Mouse (Mus musculus) hindbrain, embryonic 14.5 days (tissue): ENCODE measurements around the gene Pbx3. TPM values are rescaled to one million over a fixed set of nuclear protein-coding genes. Genes with fewer than 3 reads are reported as not detected.
A peak's percentile ranks its signal among the peaks of the same experiment; 100 is the strongest.

Experiments used
- ATAC-seq: fragments of 200-750 bp; cut with Nextera tagmentation; 2 replicates; pipeline ENCODE4 v1.8.0; 2017; ENCODE audit warnings: moderate number of reproducible peaks, mild to moderate bottlenecking, moderate TSS enrichment, moderate library complexity; ENCODE audit not compliant: low FRiP score
- DNase-seq: peaks from one replicate; pipeline ENCODE4 v3.0.0-alpha.2; 2015; ENCODE audit warnings: low spot score
- H3K27ac ChIP-seq: fragments of 300-500 bp; sonication (generic); 2 replicates; pipeline ENCODE4 v1.5.1; 2014; ENCODE audit warnings: mild to moderate bottlenecking, moderate library complexity
- H3K27me3 ChIP-seq: fragments of 300-500 bp; sonication (generic); 2 replicates; pipeline ENCODE4 v1.6.1; 2014; ENCODE audit warnings: mild to moderate bottlenecking, low read length, mixed read lengths; ENCODE audit not compliant: control insufficient read depth, insufficient read depth
- H3K36me3 ChIP-seq: fragments of 300-500 bp; sonication (generic); replicated peaks from 2 replicates; pipeline ENCODE4 v1.6.1; 2014; ENCODE audit not compliant: control insufficient read depth, insufficient read depth
- H3K4me1 ChIP-seq: fragments of 300-500 bp; sonication (generic); replicated peaks from 2 replicates; pipeline ENCODE4 v1.6.1; 2014; ENCODE audit warnings: antibody characterized with exemption, low read length, mixed read lengths; ENCODE audit not compliant: control insufficient read depth, insufficient read depth
- H3K4me2 ChIP-seq: fragments of 300-500 bp; sonication (generic); replicated peaks from 2 replicates; pipeline ENCODE4 v1.6.1; 2014; ENCODE audit warnings: mild to moderate bottlenecking, moderate library complexity
- H3K4me3 ChIP-seq: fragments of 300-500 bp; sonication (generic); replicated peaks from 2 replicates; pipeline ENCODE4 v1.5.1; 2014; ENCODE audit warnings: mild to moderate bottlenecking, low read length
- H3K9ac ChIP-seq: fragments of 300-500 bp; sonication (generic); 2 replicates; pipeline ENCODE4 v1.6.1; 2014
- H3K9me3 ChIP-seq: fragments of 300-500 bp; sonication (generic); 2 replicates; pipeline ENCODE4 v1.6.1; 2016; ENCODE audit warnings: low read length; ENCODE audit not compliant: control insufficient read depth
- WGBS: fragments of 180-500 bp; shearing (Covaris S2); extraction: QIAGEN DNeasy Blood & Tissue Kit; methylation state at CpG from one replicate; pipeline ENCODE4 v1.1.7; 2014; 5-methylcytosine and 5-hydroxymethylcytosine counted together
- polyA plus RNA-seq: library from polyadenylated mRNA; unstranded; fragments of >200 nt; fragmentation: Nextera tagmentation; extraction: Ambion mirVana; gene quantifications from 2 replicates; pipeline ENCODE4 v1.2.1, GENCODE M21; 2014

Gene Pbx3
- polyA plus RNA-seq, 1 experiment from 2014 or later: 156 TPM

DNA sequence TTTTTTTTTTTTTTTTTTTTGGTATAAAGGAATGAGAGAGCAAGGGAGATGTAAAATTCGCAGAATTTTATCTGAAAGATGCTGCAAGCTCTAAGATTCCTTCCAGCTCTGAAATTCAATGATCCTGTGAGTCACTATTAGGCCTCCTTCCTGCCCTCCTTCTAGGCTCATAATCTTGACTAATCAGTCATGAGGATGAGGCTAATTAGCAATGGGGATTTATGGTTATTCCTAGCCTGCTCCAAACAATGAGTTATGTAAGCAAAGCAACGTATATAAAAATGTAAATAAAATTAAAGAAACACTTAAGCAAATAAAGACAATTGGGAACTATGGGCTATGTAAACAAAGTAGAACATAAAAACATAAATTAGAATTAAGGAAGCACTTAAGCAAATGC, 1.4 kb upstream of the Pbx3 start:
- 71% methylated on average over 2 of the region's 2 CpGs for WGBS
- peaks cover 7% of the 10 kb centered on the region for H3K4me1 ChIP-seq
- H3K27ac ChIP-seq: no peak overlapping the region
- no peaks in the 10 kb centered on the region for H3K9me3 ChIP-seq
- DNase-seq (no peak), ATAC-seq (no peak)
- no peak overlapping the region for H3K4me3 ChIP-seq
- no peaks in the 10 kb centered on the region for H3K36me3 ChIP-seq
- no peaks in the 10 kb centered on the region for H3K27me3 ChIP-seq
- no peak overlapping the region for H3K4me2 ChIP-seq
- no peak overlapping the region for H3K9ac ChIP-seq

DNA sequence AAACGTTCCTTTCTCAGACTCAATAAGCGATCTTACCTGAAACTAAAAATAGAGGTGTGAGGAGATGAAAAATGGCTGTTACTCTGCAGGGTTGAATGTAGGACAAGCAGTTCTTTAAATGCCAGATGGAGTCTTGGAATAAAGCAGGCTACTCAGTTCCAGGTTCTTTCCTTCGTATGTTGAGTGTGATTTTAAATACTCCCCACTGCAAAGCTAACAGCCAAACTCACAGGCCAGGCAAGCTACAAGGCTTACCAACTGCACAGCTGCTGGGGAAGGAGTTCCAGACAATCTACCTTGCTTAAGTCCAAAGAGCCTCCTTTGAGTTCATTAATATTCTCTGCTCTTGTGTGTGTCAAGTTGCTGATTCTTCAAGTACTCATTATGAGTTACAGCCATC, 944 bp upstream of the Pbx3 start:
- ATAC-seq: no peak
- peak overlapping the region; percentile 75; the same call in 1 of the 2 replicates for H3K4me2 ChIP-seq
- peaks cover 7% of the 10 kb centered on the region for H3K4me1 ChIP-seq
- no peaks in the 10 kb centered on the region for H3K9me3 ChIP-seq
- DNase-seq: no peak
- no peaks in the 10 kb centered on the region for H3K36me3 ChIP-seq
- WGBS: 43% methylated on average over 3 of the region's 3 CpGs
- H3K9ac ChIP-seq: no peak overlapping the region
- no peak overlapping the region for H3K27ac ChIP-seq
- H3K27me3 ChIP-seq: no peaks in the 10 kb centered on the region
- H3K4me3 ChIP-seq: no peak overlapping the region

DNA sequence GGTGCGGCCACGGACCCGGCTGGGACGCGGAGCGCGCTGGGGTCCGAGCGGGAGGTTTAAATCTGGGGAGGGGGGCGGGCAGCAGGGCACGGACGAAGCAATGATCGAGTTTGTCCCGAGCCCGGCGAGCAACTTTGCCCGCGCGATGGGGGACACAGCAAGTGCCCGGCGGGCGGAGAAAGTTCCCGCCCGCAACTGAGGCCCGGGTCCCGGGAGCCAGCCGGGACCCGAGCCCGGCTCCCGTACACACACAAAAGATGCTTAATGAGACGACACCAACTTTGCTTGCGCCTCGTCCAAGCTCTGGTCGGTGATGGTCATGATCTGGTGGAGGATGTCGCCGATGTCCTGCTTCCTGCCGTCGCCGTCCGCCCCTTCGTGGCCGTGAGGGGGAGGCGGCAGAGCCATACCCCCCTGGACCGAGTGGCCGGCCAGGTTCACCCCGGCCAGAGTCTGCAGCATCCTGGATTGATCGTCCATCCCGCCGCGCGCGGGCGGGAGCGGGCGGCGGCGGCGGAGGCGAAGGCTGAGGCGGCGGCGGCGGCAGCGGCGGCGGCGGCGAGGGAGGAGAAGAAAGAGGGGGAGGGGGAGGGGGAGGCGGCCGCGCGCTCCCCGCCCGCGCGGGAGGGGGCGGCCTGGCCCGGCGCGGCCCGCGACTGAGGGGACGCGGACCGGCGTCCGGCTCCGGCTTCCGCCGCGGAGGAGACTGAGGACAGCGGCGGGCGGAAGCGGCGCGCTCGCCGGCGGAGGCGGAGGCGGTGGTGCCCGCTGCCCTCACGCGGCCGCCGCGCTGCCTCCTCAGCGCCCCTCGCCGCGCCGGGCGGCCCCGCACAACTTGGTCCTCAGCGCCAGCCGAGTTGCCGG, 1.3 kb downstream of the Pbx3 start:
- no peaks in the 10 kb centered on the region for H3K9me3 ChIP-seq
- H3K4me1 ChIP-seq: peaks cover 14% of the 10 kb centered on the region
- under 1% methylated on average over 87 of the region's 118 CpGs for WGBS
- no peaks in the 10 kb centered on the region for H3K36me3 ChIP-seq
- ATAC-seq (peak; percentile 32), DNase-seq (peak; percentile 74)
- no peaks in the 10 kb centered on the region for H3K27me3 ChIP-seq
- H3K9ac ChIP-seq: peak overlapping the region; percentile 99
- H3K4me3 ChIP-seq: peak overlapping the region; percentile 95
- H3K27ac ChIP-seq: peak overlapping the region; percentile 99
- peak overlapping the region; percentile 75 for H3K4me2 ChIP-seq

DNA sequence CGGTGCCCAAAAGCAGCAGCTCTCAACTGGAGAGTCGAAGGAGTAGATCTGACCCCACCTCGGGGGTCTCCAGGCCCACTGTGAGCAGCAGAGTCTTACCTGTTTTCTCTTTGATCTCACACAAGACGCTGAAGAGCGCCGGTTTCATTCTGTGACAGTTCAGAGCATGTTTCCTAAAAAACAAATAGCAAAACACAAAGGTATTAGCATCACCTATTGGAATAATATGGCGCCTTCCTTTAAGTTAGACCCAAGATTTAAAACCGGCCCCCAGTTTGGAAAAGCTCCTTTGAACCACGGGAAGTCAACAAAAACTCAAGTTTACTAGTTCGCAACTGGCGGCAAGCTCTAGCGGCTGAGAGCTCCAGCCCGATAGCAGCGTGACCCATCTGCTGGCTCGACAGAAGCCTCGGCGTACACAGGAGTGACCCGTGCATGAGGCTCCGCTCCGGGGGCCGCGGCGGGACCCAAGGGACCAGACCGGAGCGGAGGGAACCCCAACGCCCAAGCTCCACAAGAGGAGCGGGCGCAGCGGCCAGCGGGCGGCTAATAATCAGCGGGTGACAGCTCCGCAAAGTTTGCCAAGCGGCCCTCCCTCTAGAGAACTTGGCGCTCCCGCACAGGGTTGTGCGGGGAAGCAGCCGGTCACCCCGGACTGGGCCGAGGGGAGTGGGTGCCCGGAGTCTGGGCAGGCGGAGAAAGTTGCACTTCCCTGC, 2.1 kb downstream of the Pbx3 start:
- H3K36me3 ChIP-seq: no peaks in the 10 kb centered on the region
- H3K27me3 ChIP-seq: no peaks in the 10 kb centered on the region
- no peaks in the 10 kb centered on the region for H3K9me3 ChIP-seq
- peak overlapping the region; percentile 95 for H3K4me3 ChIP-seq
- DNase-seq (peak; percentile 52), ATAC-seq (no peak)
- H3K27ac ChIP-seq: peak overlapping the region; percentile 99
- H3K4me2 ChIP-seq: peak overlapping the region; percentile 75
- WGBS: under 1% methylated on average over 42 of the region's 42 CpGs
- H3K9ac ChIP-seq: peak overlapping the region; percentile 99
- H3K4me1 ChIP-seq: peaks cover 14% of the 10 kb centered on the region

DNA sequence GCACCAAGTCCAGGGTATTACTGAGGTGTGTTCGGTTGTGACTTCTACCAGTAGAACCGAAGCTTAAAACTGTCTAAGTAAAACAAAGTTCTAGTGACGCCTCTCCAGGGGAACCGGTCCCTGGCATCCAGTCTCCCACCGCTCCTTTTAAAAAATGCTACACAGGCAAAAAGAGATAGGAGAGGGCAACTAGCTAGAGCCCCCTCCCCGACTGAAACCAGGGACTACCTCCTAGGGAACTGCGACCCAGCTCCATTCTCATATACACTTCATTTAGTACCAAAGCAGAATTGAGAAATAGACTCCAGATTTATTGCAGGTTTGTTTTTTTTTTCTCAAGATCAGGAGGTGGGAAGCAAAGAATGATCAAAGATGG, 2.6 kb downstream of the Pbx3 start:
- no peaks in the 10 kb centered on the region for H3K36me3 ChIP-seq
- H3K9me3 ChIP-seq: no peaks in the 10 kb centered on the region
- H3K4me2 ChIP-seq: peak overlapping the region; percentile 75
- no peak for DNase-seq
- peak overlapping the region; percentile 95 for H3K4me3 ChIP-seq
- H3K4me1 ChIP-seq: peaks cover 14% of the 10 kb centered on the region
- H3K9ac ChIP-seq: peak overlapping the region; percentile 99
- no peak for ATAC-seq
- H3K27me3 ChIP-seq: no peaks in the 10 kb centered on the region
- 2% methylated on average over 7 of the region's 7 CpGs for WGBS
- H3K27ac ChIP-seq: peak overlapping the region; percentile 99

DNA sequence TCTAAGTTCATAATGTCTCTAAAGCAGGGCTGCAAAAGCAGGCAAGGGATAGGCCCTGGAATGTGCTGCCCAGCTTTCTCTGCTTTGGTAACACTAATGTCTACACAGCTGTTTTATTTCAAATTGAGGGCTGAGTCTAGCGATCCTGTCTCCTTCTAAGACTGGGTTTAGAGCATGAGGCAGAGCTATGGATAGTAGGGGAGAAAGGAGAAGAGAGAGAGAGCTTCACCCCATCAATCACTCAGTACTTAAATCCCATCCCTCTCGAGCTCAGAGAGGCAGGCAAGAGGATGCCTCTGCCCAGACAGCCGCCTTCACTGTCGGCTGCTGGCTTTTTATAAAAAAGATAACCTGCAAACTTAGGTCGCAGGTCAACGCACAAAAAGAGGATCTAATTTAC, 4.5 kb downstream of the Pbx3 start:
- Histone ChIP-seq H3K4me2 (peak overlapping the region; percentile 63), H3K4me3 (peak overlapping the region; percentile 39), H3K9me3 (no peaks in the 10 kb centered on the region), H3K4me1 (peaks cover 22% of the 10 kb centered on the region), H3K27me3 (no peaks in the 10 kb centered on the region), H3K36me3 (no peaks in the 10 kb centered on the region), H3K27ac (peak overlapping the region; percentile 86), H3K9ac (peak overlapping the region; percentile 74)
- DNase-seq (no peak), ATAC-seq (no peak)
- WGBS: 17% methylated on average over 6 of the region's 6 CpGs

DNA sequence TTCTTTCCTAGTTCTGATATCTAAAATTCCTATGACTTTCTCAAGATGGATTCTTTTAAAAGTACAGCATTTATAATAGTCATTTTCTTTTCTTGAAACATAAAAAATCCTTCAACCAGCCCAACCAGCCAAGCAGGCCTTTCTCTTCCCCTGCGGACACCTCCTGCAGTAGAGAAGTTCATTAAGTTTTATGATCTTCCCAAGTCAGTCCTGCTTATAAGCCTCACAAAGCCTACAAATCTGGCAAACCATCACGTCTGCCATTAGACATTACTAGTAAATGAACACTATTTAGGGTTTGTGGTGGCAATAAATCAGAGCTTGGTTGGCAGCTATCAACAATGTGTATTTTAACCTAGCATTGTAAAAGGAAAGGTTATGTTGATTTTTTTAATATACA, 5.9 kb downstream of the Pbx3 start:
- ATAC-seq (no peak), DNase-seq (no peak)
- H3K4me2 ChIP-seq: peak overlapping the region; percentile 63
- no peaks in the 10 kb centered on the region for H3K27me3 ChIP-seq
- no peaks in the 10 kb centered on the region for H3K9me3 ChIP-seq
- H3K36me3 ChIP-seq: no peaks in the 10 kb centered on the region
- H3K27ac ChIP-seq: peak overlapping the region; percentile 67
- WGBS: 39% methylated on average over 2 of the region's 2 CpGs
- peak overlapping the region; percentile 57 for H3K9ac ChIP-seq
- peaks cover 27% of the 10 kb centered on the region for H3K4me1 ChIP-seq
- peak overlapping the region; percentile 26 for H3K4me3 ChIP-seq

DNA sequence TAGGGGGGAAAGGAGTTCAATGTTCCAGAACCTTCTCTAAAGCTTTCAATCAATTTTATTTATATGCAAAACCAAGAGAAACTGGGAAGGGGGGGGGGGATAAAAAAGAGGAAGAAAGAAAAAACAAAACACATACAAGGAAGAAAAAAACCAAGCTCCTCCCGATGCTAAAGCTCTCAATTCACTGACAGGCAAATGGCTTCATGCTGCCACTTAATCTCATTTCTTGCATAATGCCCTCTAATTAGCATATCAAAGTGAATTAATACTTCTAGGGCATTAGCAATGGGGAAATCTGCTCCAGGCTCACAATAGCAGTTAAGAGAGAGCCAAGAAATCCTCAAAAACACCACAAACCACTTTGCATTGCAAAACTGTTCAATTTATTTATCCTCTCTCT, 9.3 kb downstream of the Pbx3 start:
- ATAC-seq: no peak
- no peaks in the 10 kb centered on the region for H3K9me3 ChIP-seq
- peak overlapping the region; percentile 9; the same call in 1 of the 2 replicates for H3K4me3 ChIP-seq
- no peaks in the 10 kb centered on the region for H3K27me3 ChIP-seq
- no peaks in the 10 kb centered on the region for H3K36me3 ChIP-seq
- peaks cover 54% of the 10 kb centered on the region for H3K4me1 ChIP-seq
- WGBS: 4% methylated on average over 1 of the region's 1 CpGs
- H3K27ac ChIP-seq: peak overlapping the region; percentile 48
- H3K9ac ChIP-seq: peak overlapping the region; percentile 42; the same call in 1 of the 2 replicates
- peak overlapping the region; percentile 42 for H3K4me2 ChIP-seq
- peak; percentile 69 for DNase-seq

DNA sequence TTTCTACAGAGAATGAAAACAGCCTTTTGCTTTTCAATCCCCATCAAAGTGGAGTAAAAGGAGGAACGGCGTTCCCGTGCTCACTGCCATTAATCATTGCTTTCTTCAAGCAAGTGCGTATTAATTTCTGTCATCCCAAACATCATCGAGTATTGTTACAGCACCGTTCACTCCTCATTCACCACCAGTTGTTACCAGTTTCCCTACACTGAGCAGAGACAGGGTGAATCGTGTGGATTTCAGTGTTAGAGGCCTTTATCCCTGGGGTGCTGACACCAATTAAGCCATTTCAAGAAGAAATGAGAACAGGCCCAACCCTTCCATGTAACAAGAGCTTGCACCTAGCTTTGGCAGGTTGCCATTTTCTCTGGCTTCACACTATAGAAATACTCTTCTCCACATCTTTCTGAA, 17.1 kb downstream of the Pbx3 start:
- DNase-seq: peak; percentile 58
- 15% methylated on average over 7 of the region's 7 CpGs for WGBS
- Histone ChIP-seq H3K9ac (peak overlapping the region; percentile 40; the same call in 1 of the 2 replicates), H3K4me1 (peaks cover 61% of the 10 kb centered on the region), H3K27me3 (no peaks in the 10 kb centered on the region), H3K4me3 (no peak overlapping the region), H3K4me2 (peak overlapping the region; percentile 23), H3K27ac (peak overlapping the region; percentile 85), H3K9me3 (no peaks in the 10 kb centered on the region), H3K36me3 (no peaks in the 10 kb centered on the region)
- 0 out of 2 replicates have a peak, but pooled peaks have one; percentile 26 for ATAC-seq
